Mouse (Mus musculus) ES-E14 (cell line): ENCODE data around the gene Ccndbp1. TPM values are rescaled to one million over a fixed set of nuclear protein-coding genes. Genes with fewer than 3 reads are reported as not detected.
"Not testable (repeated sequence)": the region's sequence is repeated elsewhere in the genome, so short reads cannot be mapped to it uniquely, and the experiment has no call there.

Experiments used
- DNase-seq: peaks from one replicate; pipeline ENCODE4 v3.0.0-alpha.2; 2013; ENCODE audit warnings: low read depth, low spot score
- H3K27ac ChIP-seq: 2 replicates; pipeline ENCODE4 v1.5.1; 2012; ENCODE audit warnings: low read depth, mild to moderate bottlenecking, low read length, moderate library complexity, mixed read lengths; ENCODE audit not compliant: poor library complexity, insufficient read depth, severe bottlenecking
- H3K36me3 ChIP-seq: 2 replicates; pipeline ENCODE4 v1.6.1; 2012; ENCODE audit warnings: mild to moderate bottlenecking, low read length, moderate library complexity, mixed read lengths; ENCODE audit not compliant: control insufficient read depth, poor library complexity, insufficient read depth, severe bottlenecking
- H3K4me1 ChIP-seq, 2 experiments: fragments of 150-350 bp in 1 of 2; sonication (generic) in 1 of 2; 2 replicates each; pipeline ENCODE4 v1.6.1; 2012; ENCODE audit warnings: low read length in 2 of 2, mild to moderate bottlenecking in 1 of 2, mixed read lengths in 1 of 2; ENCODE audit not compliant: control insufficient read depth in 2 of 2, insufficient read depth in 2 of 2, poor library complexity in 1 of 2
- H3K4me3 ChIP-seq, 2 experiments: fragments of 150-350 bp in 1 of 2; sonication (generic) in 1 of 2; 2 replicates each; pipeline ENCODE4 v1.5.1; 2012; ENCODE audit warnings: low read length in 2 of 2, low read depth in 1 of 2, mild to moderate bottlenecking in 1 of 2, mixed read lengths in 1 of 2; ENCODE audit not compliant: insufficient read depth in 1 of 2, poor library complexity in 1 of 2, severe bottlenecking in 1 of 2
- H3K9ac ChIP-seq: 2 replicates; pipeline ENCODE4 v1.6.1; 2012; ENCODE audit warnings: low read depth, mild to moderate bottlenecking, low read length, mixed read lengths; ENCODE audit not compliant: poor library complexity, insufficient read depth, severe bottlenecking
- H3K9me3 ChIP-seq: fragments of 150-350 bp; sonication (generic); 2 replicates; pipeline ENCODE4 v1.6.1; 2012; ENCODE audit warnings: low read depth, mild to moderate bottlenecking, low read length; ENCODE audit not compliant: control insufficient read depth, insufficient read depth
- CHD2 ChIP-seq: IDR thresholded peaks from 2 replicates; pipeline ENCODE4 v1.6.1; 2014; ENCODE audit warnings: mild to moderate bottlenecking, low read depth, low read length, inconsistent platforms
- HCFC1 ChIP-seq: IDR thresholded peaks from 2 replicates; pipeline ENCODE4 v1.6.1; 2012; ENCODE audit warnings: low read length, inconsistent platforms, borderline replicate concordance; ENCODE audit not compliant: insufficient read depth
- MAFK ChIP-seq: IDR thresholded peaks from 2 replicates; pipeline ENCODE4 v1.6.1; 2014; ENCODE audit warnings: mild to moderate bottlenecking, low read depth, low read length, inconsistent platforms; ENCODE audit not compliant: insufficient read depth
- ZC3H11A ChIP-seq: IDR thresholded peaks from 2 replicates; pipeline ENCODE4 v1.6.1; 2012; ENCODE audit warnings: low read depth, mild to moderate bottlenecking, inconsistent platforms, low read length, borderline replicate concordance
- ZNF384 ChIP-seq: IDR thresholded peaks from 2 replicates; pipeline ENCODE4 v1.6.1; 2012; ENCODE audit warnings: low read depth, low read length, inconsistent platforms
- in situ Hi-C, 2 experiments: fragments of 600-800 bp; cut with MboI; formaldehyde crosslinking; loops; one replicate each; pipeline ENCODE4 v1.15.1; 2025; ENCODE audit warnings: low sequenced_read_pairs in 2 of 2, inconsistent platforms in 1 of 2; ENCODE audit not compliant: unreplicated experiment in 2 of 2
- total RNA-seq: library from RNA; depleted of rRNA; stranded (reverse); fragments of 300-350 nt; gene quantifications from 2 replicates; pipeline ENCODE4 v1.2.3, GENCODE M21; 2012

The Ccndbp1 gene
- total RNA-seq, 1 experiment: 23.0 TPM

DNA sequence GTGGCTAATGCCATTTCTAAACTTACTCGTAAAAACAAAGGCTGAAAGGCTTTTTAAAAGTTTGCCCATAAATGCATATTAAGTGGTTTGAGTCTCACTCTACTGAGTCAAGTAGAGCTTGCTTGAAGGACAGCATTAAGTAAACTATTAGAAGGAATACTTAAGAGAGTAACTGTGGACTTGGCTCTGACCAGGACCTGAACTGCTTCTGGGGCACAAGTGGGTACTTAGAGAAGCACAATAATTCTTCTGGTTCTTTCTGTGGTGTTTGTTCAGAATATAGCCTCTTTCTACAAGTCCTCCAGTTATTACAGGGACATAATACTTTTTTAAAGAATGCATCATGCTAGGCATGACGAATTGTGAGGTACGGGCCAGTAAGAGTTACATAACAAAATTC lies 42.7 kb upstream of the Ccndbp1 start:
- Histone ChIP-seq H3K36me3 (no peaks in the 10 kb centered on the region), H3K27ac (no peak overlapping the region), H3K9ac (no peak overlapping the region), H3K9me3 (no peaks in the 10 kb centered on the region), H3K4me3 (no peak overlapping the region), H3K4me1 (no peaks in the 10 kb centered on the region)
- no peak for DNase-seq
- in situ Hi-C loops: no loop called here
- TF ChIP-seq ZNF384 (no peak), CHD2 (no peak), MAFK (no peak), HCFC1 (no peak), ZC3H11A (no peak)

DNA sequence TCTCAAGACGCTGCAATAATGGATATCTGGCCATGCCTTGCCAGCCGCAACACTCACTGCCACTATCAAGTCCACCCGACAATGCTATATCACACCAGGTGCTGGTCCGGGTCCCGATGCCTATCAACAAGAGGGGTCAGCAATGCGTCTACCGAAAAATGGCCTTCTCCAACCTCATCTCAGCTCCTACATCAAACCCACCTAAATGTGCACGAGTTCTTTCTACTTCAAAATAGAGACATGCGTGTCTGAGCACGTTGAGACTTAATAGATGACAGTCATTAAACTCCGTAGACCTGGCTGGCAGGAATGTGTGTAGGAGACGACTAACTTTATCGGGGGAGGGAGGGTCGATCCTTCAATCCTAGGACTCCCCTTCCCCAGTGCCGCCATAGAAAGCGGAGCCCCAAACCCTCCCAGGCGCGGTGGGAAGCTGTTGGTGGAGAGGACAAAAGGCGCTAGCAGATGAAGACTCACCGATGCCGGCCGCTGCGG lies 38.1 kb upstream of the Ccndbp1 start:
- TF ChIP-seq MAFK (no peak), ZNF384 (no peak), CHD2 (no peak), HCFC1 (no peak), ZC3H11A (no peak)
- H3K9ac ChIP-seq: peak overlapping the region; percentile 97
- H3K27ac ChIP-seq: 0 out of 2 replicates have a peak overlapping the region, but pooled peaks have one; percentile 17
- no peak for DNase-seq
- peak overlapping the region; percentile 97 to 100 for H3K4me3 ChIP-seq
- in situ Hi-C loops: no loop called here
- peaks cover 0 to 2% of the 10 kb centered on the region in 2 experiments; a peak in 1 of 4 replicates for H3K4me1 ChIP-seq
- H3K9me3 ChIP-seq: no peaks in the 10 kb centered on the region
- no peaks in the 10 kb centered on the region for H3K36me3 ChIP-seq

DNA sequence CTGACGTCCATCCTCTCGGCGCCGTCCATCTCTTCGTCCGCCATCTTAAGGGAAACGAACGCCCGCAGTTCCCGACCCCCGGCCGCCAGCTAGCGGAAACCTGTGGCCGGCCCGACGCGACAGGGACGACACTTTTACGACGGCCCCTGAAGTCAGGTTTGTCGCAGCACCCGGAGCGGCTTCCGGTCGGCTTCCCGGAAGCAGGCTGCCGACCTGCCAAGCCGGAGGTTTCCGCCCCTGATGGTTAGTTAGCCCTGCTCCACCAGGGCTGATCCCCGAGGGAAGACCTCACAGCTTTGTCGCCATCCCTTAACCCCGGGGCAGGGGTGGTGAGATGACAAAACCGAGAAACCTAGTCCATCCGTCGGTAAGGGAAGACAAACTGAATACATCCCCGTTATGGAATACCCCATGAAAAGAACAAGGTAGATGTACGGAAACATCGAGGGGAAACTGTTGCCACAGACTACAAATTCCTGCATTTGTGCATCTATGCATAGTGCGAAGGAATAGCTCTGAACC lies 37.6 kb upstream of the Ccndbp1 start, which contains the start of gene Ubr1:
Gene Ubr1, minus strand, starts transcription at position 157 of the 522 bp plus-strand sequence.
- Histone ChIP-seq H3K36me3 (no peaks in the 10 kb centered on the region), H3K9me3 (no peaks in the 10 kb centered on the region), H3K4me3 (peak within 1 kb of the TSS; percentile 97 to 100), H3K9ac (peak within 1 kb of the TSS; percentile 97), H3K4me1 (peaks cover 0 to 2% of the 10 kb centered on the region in 2 experiments; a peak in 1 of 4 replicates), H3K27ac (0 out of 2 replicates have a peak within 1 kb of the TSS, but pooled peaks have one; percentile 17)
- peak; percentile 77 for DNase-seq
- in situ Hi-C loops: no loop called here
- TF ChIP-seq ZNF384: no peak
- TF ChIP-seq HCFC1: peak; percentile 51; the same call in 1 of the 2 replicates
- no peak for TF ChIP-seq MAFK

DNA sequence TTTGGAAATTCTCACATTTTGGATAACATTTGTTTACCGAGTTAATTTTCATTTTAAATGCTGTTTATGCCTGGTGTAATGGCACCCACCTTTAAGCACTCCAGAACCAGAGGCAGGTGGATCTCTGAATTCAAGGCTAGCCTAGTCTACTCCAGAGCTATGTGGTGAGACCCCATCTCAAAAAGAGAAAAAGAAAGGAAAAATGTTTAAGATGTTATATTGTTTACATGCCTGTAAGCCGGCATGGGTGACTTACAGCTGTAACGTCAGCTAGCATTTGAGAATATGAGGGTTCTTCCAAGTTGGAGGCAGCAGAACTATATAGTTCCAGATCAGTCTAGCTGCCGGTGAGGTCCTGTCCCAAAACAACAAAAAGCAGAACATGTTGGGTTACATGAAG lies 36.4 kb upstream of the Ccndbp1 start:
- DNase-seq: no peak
- Histone ChIP-seq H3K9me3 (no peaks in the 10 kb centered on the region), H3K9ac (no peak overlapping the region), H3K4me1 (peaks cover 2% of the 10 kb centered on the region in 2 experiments; a peak in 1 of 4 replicates), H3K36me3 (no peaks in the 10 kb centered on the region), H3K27ac (no peak overlapping the region), H3K4me3 (no peak overlapping the region)
- no peak for TF ChIP-seq MAFK
- TF ChIP-seq CHD2: no peak
- no peak for TF ChIP-seq ZNF384
- TF ChIP-seq ZC3H11A: no peak
- no peak for TF ChIP-seq HCFC1
- in situ Hi-C loops: no loop called here

DNA sequence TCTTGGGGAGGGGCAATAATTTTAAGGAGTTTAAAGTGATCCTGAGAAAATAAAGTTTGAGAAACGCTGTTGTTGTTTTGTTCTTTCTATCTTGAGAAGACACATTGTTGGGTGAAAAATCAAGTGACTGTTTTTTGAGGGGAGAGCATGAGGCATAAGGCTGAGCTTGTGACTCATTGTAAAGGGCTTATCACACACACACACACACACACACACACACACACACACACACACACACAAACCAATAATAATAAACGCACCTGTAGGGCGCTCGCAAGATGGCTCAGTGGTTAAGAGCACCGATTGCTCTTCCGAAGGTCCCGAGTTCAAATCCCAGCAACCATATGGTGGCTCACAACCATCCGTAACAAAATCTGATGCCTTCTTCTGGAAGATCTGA lies 35.9 kb upstream of the Ccndbp1 start:
- H3K9me3 ChIP-seq, H3K4me3 ChIP-seq, DNase-seq, H3K27ac ChIP-seq, in situ Hi-C loops, H3K36me3 ChIP-seq, H3K9ac ChIP-seq, H3K4me1 ChIP-seq: not testable (repeated sequence)
